Mouse (Mus musculus) forebrain, postnatal 0 days (tissue): ENCODE measurements at regions not wholly inside any gene's neighbourhood (a gene's known extent, or its start where the extent isn't known, plus 50 kb on each side); places are given as distances from the start of the nearest gene placed in this dataset.

Experiments
- ATAC-seq: fragments of 200-750 bp; cut with Nextera tagmentation; 2 replicates; pipeline ENCODE4 v1.8.0; 2017; ENCODE audit warnings: mild to moderate bottlenecking, moderate library complexity
- DNase-seq: peaks from one replicate; pipeline ENCODE4 v3.0.0-alpha.2; 2015
- H3K27ac ChIP-seq: fragments of 300-500 bp; sonication (generic); 2 replicates; pipeline ENCODE4 v1.5.1; 2014; ENCODE audit warnings: low read depth, mild to moderate bottlenecking, antibody characterized with exemption, low read length, moderate library complexity, mixed read lengths
- H3K27me3 ChIP-seq: fragments of 300-500 bp; sonication (generic); 2 replicates; pipeline ENCODE4 v1.6.1; 2014; ENCODE audit warnings: mild to moderate bottlenecking, low read length, mixed read lengths; ENCODE audit not compliant: insufficient read depth
- H3K36me3 ChIP-seq: fragments of 300-500 bp; sonication (generic); 2 replicates; pipeline ENCODE4 v1.6.1; 2014; ENCODE audit warnings: mild to moderate bottlenecking, moderate library complexity; ENCODE audit not compliant: insufficient read depth
- H3K4me1 ChIP-seq: fragments of 300-500 bp; sonication (generic); 2 replicates; pipeline ENCODE4 v1.6.1; 2014; ENCODE audit warnings: antibody characterized with exemption; ENCODE audit not compliant: insufficient read depth
- H3K4me2 ChIP-seq: fragments of 300-500 bp; sonication (generic); 2 replicates; pipeline ENCODE4 v1.6.1; 2014; ENCODE audit warnings: low read depth, mild to moderate bottlenecking, moderate library complexity
- H3K4me3 ChIP-seq: fragments of 300-500 bp; sonication (generic); 2 replicates; pipeline ENCODE4 v1.5.1; 2014; ENCODE audit warnings: low read depth, low read length, mixed read lengths
- H3K9ac ChIP-seq: fragments of 300-500 bp; sonication (generic); 2 replicates; pipeline ENCODE4 v1.6.1; 2014; ENCODE audit warnings: mild to moderate bottlenecking
- H3K9me3 ChIP-seq: fragments of 300-500 bp; sonication (generic); 2 replicates; pipeline ENCODE4 v1.6.1; 2016; ENCODE audit warnings: low read length
- CTCF ChIP-seq: sonication (generic); IDR thresholded peaks from 2 replicates; pipeline ENCODE4 v1.5.1; 2016; ENCODE audit warnings: antibody characterized with exemption, control low read depth, low read depth
- WGBS: fragments of 180-500 bp; shearing (Covaris S2); extraction: QIAGEN DNeasy Blood & Tissue Kit; methylation state at CpG from one replicate; pipeline ENCODE4 v1.1.7; 2014; 5-methylcytosine and 5-hydroxymethylcytosine counted together

- TF ChIP-seq CTCF = no peak
- H3K27ac ChIP-seq = no peak overlapping the region
- no peak for ATAC-seq
Observed at GRCm38 (mm10) chr5:126079281-126079838, 547.8 kb downstream of the Tmem132b start.

GRCm38 (mm10) chr5:126088251-126088914 lies 556.8 kb downstream of the Tmem132b start:
- Histone ChIP-seq H3K27me3 (no peaks in the 10 kb centered on the region), H3K4me3 (no peak overlapping the region), H3K4me2 (no peak overlapping the region), H3K36me3 (no peaks in the 10 kb centered on the region), H3K27ac (no peak overlapping the region), H3K9me3 (no peaks in the 10 kb centered on the region), H3K4me1 (no peaks in the 10 kb centered on the region), H3K9ac (no peak overlapping the region)
- DNase-seq (no peak), ATAC-seq (no peak; the same call in 1 of the 2 replicates)
- no peak for TF ChIP-seq CTCF
- 37% methylated on average over 4 of the region's 4 CpGs for WGBS

More at GRCm38 (mm10) chr5:126079281-126079838, 547.8 kb downstream of the Tmem132b start:
- Histone ChIP-seq H3K4me2 (no peak overlapping the region), H3K27me3 (no peaks in the 10 kb centered on the region), H3K4me1 (no peaks in the 10 kb centered on the region), H3K36me3 (no peaks in the 10 kb centered on the region), H3K9me3 (no peaks in the 10 kb centered on the region), H3K4me3 (no peak overlapping the region), H3K9ac (no peak overlapping the region)
- WGBS = 7% methylated on average over 7 of the region's 7 CpGs
- DNase-seq = peak; percentile 24

GRCm38 (mm10) chr5:126093196-126093595 lies 561.6 kb downstream of the Tmem132b start:
- Histone ChIP-seq H3K4me3 (no peak overlapping the region), H3K9ac (no peak overlapping the region), H3K27me3 (no peaks in the 10 kb centered on the region), H3K9me3 (no peaks in the 10 kb centered on the region), H3K27ac (no peak overlapping the region), H3K36me3 (no peaks in the 10 kb centered on the region), H3K4me2 (no peak overlapping the region), H3K4me1 (no peaks in the 10 kb centered on the region)
- no peak for DNase-seq
- TF ChIP-seq CTCF = peak; percentile 39; the same call in 1 of the 2 replicates
- WGBS = 88% methylated on average over 5 of the region's 5 CpGs
- ATAC-seq = no peak

- H3K4me1 ChIP-seq = no peaks in the 10 kb centered on the region
- no peak overlapping the region for H3K27ac ChIP-seq
- H3K4me3 ChIP-seq = no peak overlapping the region
- ATAC-seq (no peak), DNase-seq (peak; percentile 55)
- 54% methylated on average over 6 of the region's 6 CpGs for WGBS
- H3K9me3 ChIP-seq = no peaks in the 10 kb centered on the region
- H3K4me2 ChIP-seq = no peak overlapping the region
- no peaks in the 10 kb centered on the region for H3K36me3 ChIP-seq
- peak; percentile 49 for TF ChIP-seq CTCF
- H3K9ac ChIP-seq = no peak overlapping the region
- no peaks in the 10 kb centered on the region for H3K27me3 ChIP-seq
Observed at GRCm38 (mm10) chr5:126096616-126097261, 565.2 kb downstream of the Tmem132b start.

- Histone ChIP-seq H3K4me2 (no peak overlapping the region), H3K27ac (no peak overlapping the region), H3K4me3 (no peak overlapping the region), H3K9me3 (no peaks in the 10 kb centered on the region), H3K36me3 (no peaks in the 10 kb centered on the region), H3K9ac (no peak overlapping the region), H3K4me1 (no peaks in the 10 kb centered on the region), H3K27me3 (no peaks in the 10 kb centered on the region)
- TF ChIP-seq CTCF = no peak
- DNase-seq = no peak
- no peak for ATAC-seq
Observed at GRCm38 (mm10) chr5:126097262-126097628, 565.7 kb downstream of the Tmem132b start.

- H3K36me3 ChIP-seq = no peaks in the 10 kb centered on the region
- no peaks in the 10 kb centered on the region for H3K9me3 ChIP-seq
- no peak for DNase-seq
- no peak for ATAC-seq
- H3K4me2 ChIP-seq = no peak overlapping the region
- H3K27me3 ChIP-seq = no peaks in the 10 kb centered on the region
- H3K4me3 ChIP-seq = no peak overlapping the region
- H3K9ac ChIP-seq = no peak overlapping the region
- WGBS = 86% methylated on average over 7 of the region's 7 CpGs
- H3K27ac ChIP-seq = no peak overlapping the region
- no peak for TF ChIP-seq CTCF
- H3K4me1 ChIP-seq = no peaks in the 10 kb centered on the region
Observed at GRCm38 (mm10) chr5:126098433-126098832, 566.9 kb downstream of the Tmem132b start.

GRCm38 (mm10) chr5:126099931-126100330 lies 568.4 kb downstream of the Tmem132b start:
- Histone ChIP-seq H3K27ac (no peak overlapping the region), H3K4me1 (no peaks in the 10 kb centered on the region), H3K4me3 (no peak overlapping the region), H3K27me3 (no peaks in the 10 kb centered on the region), H3K9me3 (no peaks in the 10 kb centered on the region), H3K36me3 (no peaks in the 10 kb centered on the region), H3K4me2 (no peak overlapping the region), H3K9ac (no peak overlapping the region)
- DNase-seq (no peak), ATAC-seq (no peak)
- 90% methylated on average over 8 of the region's 8 CpGs for WGBS
- TF ChIP-seq CTCF = no peak
